Mouse (Mus musculus): ENCODE results near the gene Fam160a1. TPM values are rescaled to one million over a fixed set of nuclear protein-coding genes. Genes with fewer than 3 reads are reported as not detected.

The Fam160a1 gene
- total and polyA plus RNA-seq, 3 experiments, result 25.0 to 68.1 (median 47.0) TPM

- peaks cover 1% of the 10 kb centered on the region for H3K79me2 ChIP-seq (replicated peaks; ENCODE audit: control insufficient read depth, insufficient read depth, low read length)
- H3K27me3 ChIP-seq (ENCODE audit: control insufficient read depth, insufficient read depth, low read length), result no peaks in the 10 kb centered on the region
- H3K9ac ChIP-seq (ENCODE audit: low read depth, low read length), result no peak overlapping the region
- intact Hi-C loops (cut with DNase I), result no loop called here
- 81% methylated on average over 15 of the region's 15 CpGs for WGBS
- no peak for DNase-seq
- H3K27ac ChIP-seq, result no peak overlapping the region
- no peak overlapping the region for H3K4me3 ChIP-seq
- no peaks in the 10 kb centered on the region for H3K36me3 ChIP-seq (ENCODE audit: control insufficient read depth, insufficient read depth, low read length)
- no peaks in the 10 kb centered on the region for H3K4me1 ChIP-seq (ENCODE audit: control insufficient read depth, insufficient read depth, low read length)
- TF ChIP-seq CTCF (IDR thresholded peaks at IDR 0.05), result no peak
- TF ChIP-seq POLR2A (IDR thresholded peaks at IDR 0.05; ENCODE audit: insufficient read depth, low read depth, low read length), result no peak
- TF ChIP-seq EP300 (IDR thresholded peaks at IDR 0.05; ENCODE audit: insufficient read depth, low read depth, low read length), result no peak
These were observed 3.9 kb upstream of the Fam160a1 start for GRCm38 (mm10) chr3:85820839-85821548.

- Histone ChIP-seq H3K9ac (ENCODE audit: low read depth, low read length) (no peak overlapping the region), H3K4me1 (ENCODE audit: control insufficient read depth, insufficient read depth, low read length) (peaks cover 2% of the 10 kb centered on the region), H3K79me2 (replicated peaks; ENCODE audit: control insufficient read depth, insufficient read depth, low read length) (peaks cover 1% of the 10 kb centered on the region), H3K27ac (no peak overlapping the region), H3K36me3 (ENCODE audit: control insufficient read depth, insufficient read depth, low read length) (no peaks in the 10 kb centered on the region; the same call in 1 of the 2 replicates), H3K4me3 (no peak overlapping the region), H3K27me3 (ENCODE audit: control insufficient read depth, insufficient read depth, low read length) (no peaks in the 10 kb centered on the region)
- WGBS, result 72% methylated on average over 3 of the region's 3 CpGs
- DNase-seq, result no peak
- TF ChIP-seq CTCF (IDR thresholded peaks at IDR 0.05) (no peak), EP300 (IDR thresholded peaks at IDR 0.05; ENCODE audit: insufficient read depth, low read depth, low read length) (no peak), POLR2A (IDR thresholded peaks at IDR 0.05; ENCODE audit: insufficient read depth, low read depth, low read length) (no peak)
- intact Hi-C loops (cut with DNase I), result no loop called here
These were observed 2.2 kb upstream of the Fam160a1 start for GRCm38 (mm10) chr3:85819319-85819718.

DNA sequence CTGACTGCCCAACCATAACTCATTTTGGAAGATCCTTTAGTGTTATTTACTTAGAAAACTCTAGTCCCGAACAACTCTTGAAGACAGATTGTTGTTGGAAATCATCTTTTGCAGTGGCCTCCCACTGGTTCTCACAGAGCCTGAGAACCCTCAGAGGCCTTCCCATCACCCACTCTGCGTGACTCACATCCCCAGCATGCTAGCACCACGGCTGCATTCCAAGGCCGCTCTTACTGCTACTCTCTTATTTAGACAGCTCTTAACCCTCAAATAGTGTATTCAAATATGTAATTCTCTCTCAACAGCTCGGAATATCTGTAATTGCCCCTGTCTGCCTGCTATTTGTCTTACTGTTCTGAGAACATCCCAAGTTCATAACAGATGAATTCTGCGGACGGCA is 2.9 kb downstream of the Fam160a1 start:
- Histone ChIP-seq H3K4me3 (no peak overlapping the region), H3K36me3 (ENCODE audit: control insufficient read depth, insufficient read depth, low read length) (peaks cover 8% of the 10 kb centered on the region), H3K4me1 (ENCODE audit: control insufficient read depth, insufficient read depth, low read length) (peaks cover 3% of the 10 kb centered on the region), H3K79me2 (replicated peaks; ENCODE audit: control insufficient read depth, insufficient read depth, low read length) (no peaks in the 10 kb centered on the region; the same call in 1 of the 2 replicates), H3K27ac (peak overlapping the region; percentile 70), H3K9ac (ENCODE audit: low read depth, low read length) (no peak overlapping the region), H3K27me3 (ENCODE audit: control insufficient read depth, insufficient read depth, low read length) (no peaks in the 10 kb centered on the region)
- DNase-seq, result peak in 1 of 2 experiments; percentile 43
- no peak for TF ChIP-seq CTCF (IDR thresholded peaks at IDR 0.05)
- no peak for TF ChIP-seq POLR2A (IDR thresholded peaks at IDR 0.05; ENCODE audit: insufficient read depth, low read depth, low read length)
- TF ChIP-seq EP300 (IDR thresholded peaks at IDR 0.05; ENCODE audit: insufficient read depth, low read depth, low read length), result no peak
- 41% methylated on average over 7 of the region's 7 CpGs for whole genome bisulfite sequencing
- intact Hi-C loops (cut with DNase I), result loop anchor here (5.0 kb wide), 1 partner anchor 73 kb away; the partner anchor contains the start of genes Glt28d2 and Gm37240

DNA sequence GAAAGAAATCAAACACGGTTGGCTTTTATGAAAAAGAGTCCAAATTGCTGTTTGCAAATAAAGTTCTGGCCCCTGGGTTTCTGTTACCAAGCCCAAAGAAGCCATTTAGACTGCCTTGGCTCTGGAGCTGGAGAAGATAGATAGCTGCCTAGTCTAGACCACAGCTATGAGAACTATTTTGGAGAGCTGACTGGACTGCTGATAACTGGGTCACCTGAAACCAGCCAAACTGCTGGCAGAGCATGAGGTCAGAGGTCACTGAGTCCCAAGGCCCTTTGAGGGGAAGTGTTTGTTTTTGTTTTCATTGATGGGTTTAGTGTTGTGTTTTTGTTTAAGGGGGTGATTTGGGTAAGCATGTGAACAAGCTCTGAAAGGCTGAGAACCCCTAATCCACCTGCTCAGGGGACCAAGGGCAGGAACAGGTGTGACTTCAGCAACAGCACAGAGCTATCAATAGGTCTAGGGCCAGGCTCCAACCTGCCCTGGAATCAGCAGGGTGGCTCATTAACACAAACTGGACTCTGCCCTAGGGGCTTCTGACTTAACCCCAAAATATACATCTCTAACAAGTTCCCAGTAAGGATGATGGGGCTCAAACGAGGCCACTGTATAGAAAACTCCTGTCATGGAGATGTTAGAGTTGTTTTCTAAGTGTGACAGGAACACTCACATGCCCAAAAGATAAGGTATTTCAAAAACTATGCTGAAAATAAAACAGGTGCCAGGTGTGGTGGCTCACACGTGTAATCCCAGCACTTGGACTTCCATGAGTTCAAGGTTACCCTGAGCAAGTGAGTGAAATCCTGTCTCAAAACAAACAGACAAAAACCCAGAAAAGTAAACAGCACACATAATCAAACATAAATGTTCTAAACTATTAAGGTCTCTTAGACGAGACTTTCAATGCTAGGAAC is 3.7 kb downstream of the Fam160a1 start:
- Histone ChIP-seq H3K27me3 (ENCODE audit: control insufficient read depth, insufficient read depth, low read length) (no peaks in the 10 kb centered on the region), H3K4me3 (no peak overlapping the region), H3K4me1 (ENCODE audit: control insufficient read depth, insufficient read depth, low read length) (peaks cover 3% of the 10 kb centered on the region), H3K36me3 (ENCODE audit: control insufficient read depth, insufficient read depth, low read length) (peaks cover 8% of the 10 kb centered on the region), H3K79me2 (replicated peaks; ENCODE audit: control insufficient read depth, insufficient read depth, low read length) (no peaks in the 10 kb centered on the region; the same call in 1 of the 2 replicates), H3K27ac (peak overlapping the region; percentile 70), H3K9ac (ENCODE audit: low read depth, low read length) (no peak overlapping the region)
- DNase-seq, result peak in 1 of 2 experiments; percentile 32
- intact Hi-C loops (cut with DNase I), result loop anchor here (5.0 kb wide), 1 partner anchor 74 kb away; the partner anchor contains the start of genes Glt28d2 and Gm37240
- 57% methylated on average over 4 of the region's 4 CpGs for WGBS
- TF ChIP-seq CTCF (IDR thresholded peaks at IDR 0.05) (no peak), POLR2A (IDR thresholded peaks at IDR 0.05; ENCODE audit: insufficient read depth, low read depth, low read length) (no peak), EP300 (IDR thresholded peaks at IDR 0.05; ENCODE audit: insufficient read depth, low read depth, low read length) (no peak)

GRCm38 (mm10) chr3:85812010-85812409 is 5.1 kb downstream of the Fam160a1 start:
- intact Hi-C loops (cut with DNase I), result loop anchor here (5.0 kb wide), 1 partner anchor 75 kb away; the partner anchor contains the start of genes Glt28d2 and Gm37240
- 50% methylated on average over 5 of the region's 5 CpGs for WGBS
- H3K27me3 ChIP-seq (ENCODE audit: control insufficient read depth, insufficient read depth, low read length), result no peaks in the 10 kb centered on the region

More at GRCm38 (mm10) chr3:85812010-85812409, 5.1 kb downstream of the Fam160a1 start:
- TF ChIP-seq POLR2A (IDR thresholded peaks at IDR 0.05; ENCODE audit: insufficient read depth, low read depth, low read length), result no peak
- TF ChIP-seq CTCF (IDR thresholded peaks at IDR 0.05), result no peak
- no peak for TF ChIP-seq EP300 (IDR thresholded peaks at IDR 0.05; ENCODE audit: insufficient read depth, low read depth, low read length)
- no peak overlapping the region for H3K9ac ChIP-seq (ENCODE audit: low read depth, low read length)
- no peak overlapping the region for H3K4me3 ChIP-seq
- peaks cover 8% of the 10 kb centered on the region for H3K36me3 ChIP-seq (ENCODE audit: control insufficient read depth, insufficient read depth, low read length)
- H3K79me2 ChIP-seq (replicated peaks; ENCODE audit: control insufficient read depth, insufficient read depth, low read length), result no peaks in the 10 kb centered on the region
- no peak for DNase-seq
- H3K4me1 ChIP-seq (ENCODE audit: control insufficient read depth, insufficient read depth, low read length), result peaks cover 3% of the 10 kb centered on the region
- peak overlapping the region; percentile 70 for H3K27ac ChIP-seq
